Mouse (Mus musculus): Measurements from ENCODE around the gene Hoxa13. TPM values are rescaled to one million over a fixed set of nuclear protein-coding genes. Genes with fewer than 3 reads are reported as not detected.

Hoxa13 gene
- polyA plus RNA-seq, 1 experiment from 2014 or later: not detected

GRCm38 (mm10) chr6:52274576-52274975, 13.9 kb upstream of the Hoxa13 start:
- ATAC-seq (ENCODE audit: insufficient number of reproducible peaks, insufficient read depth, low FRiP score, low read depth): no peak
- H3K27me3 ChIP-seq (ENCODE audit: control insufficient read depth, insufficient read depth, low read length): peaks cover 73% of the 10 kb centered on the region
- H3K4me1 ChIP-seq (ENCODE audit: control insufficient read depth, insufficient read depth, low read length): no peaks in the 10 kb centered on the region
- H3K4me3 ChIP-seq (ENCODE audit: low read depth, low read length): no peak overlapping the region
- no peaks in the 10 kb centered on the region for H3K9me3 ChIP-seq (ENCODE audit: control insufficient read depth, low read depth, low read length)
- no peak overlapping the region for H3K27ac ChIP-seq (ENCODE audit: low read length)
- no peaks in the 10 kb centered on the region for H3K36me3 ChIP-seq (ENCODE audit: control insufficient read depth, insufficient read depth, low read length)
- 3% methylated on average over 11 of the region's 11 CpGs for WGBS
- no peak overlapping the region for H3K4me2 ChIP-seq (replicated peaks; ENCODE audit: low read depth, low read length)
- no peak overlapping the region for H3K9ac ChIP-seq (replicated peaks; ENCODE audit: low read depth, low read length)

- H3K27me3 ChIP-seq (ENCODE audit: control insufficient read depth, insufficient read depth, low read length): peaks cover 81% of the 10 kb centered on the region
- no peaks in the 10 kb centered on the region for H3K9me3 ChIP-seq (ENCODE audit: control insufficient read depth, low read depth, low read length)
- H3K36me3 ChIP-seq (ENCODE audit: control insufficient read depth, insufficient read depth, low read length): no peaks in the 10 kb centered on the region
- H3K4me3 ChIP-seq (ENCODE audit: low read depth, low read length): no peak overlapping the region
- no peak for ATAC-seq (ENCODE audit: insufficient number of reproducible peaks, insufficient read depth, low FRiP score, low read depth)
- H3K4me1 ChIP-seq (ENCODE audit: control insufficient read depth, insufficient read depth, low read length): no peaks in the 10 kb centered on the region
- no peak overlapping the region for H3K27ac ChIP-seq (ENCODE audit: low read length)
- no peak overlapping the region for H3K9ac ChIP-seq (replicated peaks; ENCODE audit: low read depth, low read length)
- WGBS: 2% methylated on average over 22 of the region's 22 CpGs
- no peak overlapping the region for H3K4me2 ChIP-seq (replicated peaks; ENCODE audit: low read depth, low read length)
Measured at GRCm38 (mm10) chr6:52273656-52274280, 13.1 kb upstream of the Hoxa13 start.

GRCm38 (mm10) chr6:52272766-52273655, 12.3 kb upstream of the Hoxa13 start:
- Histone ChIP-seq H3K36me3 (ENCODE audit: control insufficient read depth, insufficient read depth, low read length) (no peaks in the 10 kb centered on the region), H3K27me3 (ENCODE audit: control insufficient read depth, insufficient read depth, low read length) (peaks cover 86% of the 10 kb centered on the region), H3K4me1 (ENCODE audit: control insufficient read depth, insufficient read depth, low read length) (no peaks in the 10 kb centered on the region), H3K4me3 (ENCODE audit: low read depth, low read length) (no peak overlapping the region), H3K27ac (ENCODE audit: low read length) (no peak overlapping the region), H3K4me2 (replicated peaks; ENCODE audit: low read depth, low read length) (no peak overlapping the region), H3K9me3 (ENCODE audit: control insufficient read depth, low read depth, low read length) (no peaks in the 10 kb centered on the region), H3K9ac (replicated peaks; ENCODE audit: low read depth, low read length) (no peak overlapping the region)
- no peak for ATAC-seq (ENCODE audit: insufficient number of reproducible peaks, insufficient read depth, low FRiP score, low read depth)
- 11% methylated on average over 22 of the region's 22 CpGs for WGBS

- Histone ChIP-seq H3K4me3 (ENCODE audit: low read depth, low read length) (no peak overlapping the region), H3K27me3 (ENCODE audit: control insufficient read depth, insufficient read depth, low read length) (peaks cover 84% of the 10 kb centered on the region), H3K27ac (ENCODE audit: low read length) (no peak overlapping the region), H3K36me3 (ENCODE audit: control insufficient read depth, insufficient read depth, low read length) (no peaks in the 10 kb centered on the region), H3K9ac (replicated peaks; ENCODE audit: low read depth, low read length) (no peak overlapping the region), H3K4me1 (ENCODE audit: control insufficient read depth, insufficient read depth, low read length) (no peaks in the 10 kb centered on the region), H3K4me2 (replicated peaks; ENCODE audit: low read depth, low read length) (no peak overlapping the region), H3K9me3 (ENCODE audit: control insufficient read depth, low read depth, low read length) (no peaks in the 10 kb centered on the region)
- ATAC-seq (ENCODE audit: insufficient number of reproducible peaks, insufficient read depth, low FRiP score, low read depth): no peak
- 5% methylated on average over 23 of the region's 23 CpGs for WGBS
Measured at GRCm38 (mm10) chr6:52270494-52271480, 10.1 kb upstream of the Hoxa13 start.

- no peaks in the 10 kb centered on the region for H3K4me1 ChIP-seq (ENCODE audit: control insufficient read depth, insufficient read depth, low read length)
- 0% methylated on average over 3 of the region's 3 CpGs for WGBS
- H3K27me3 ChIP-seq (ENCODE audit: control insufficient read depth, insufficient read depth, low read length): peaks cover 89% of the 10 kb centered on the region
- H3K36me3 ChIP-seq (ENCODE audit: control insufficient read depth, insufficient read depth, low read length): no peaks in the 10 kb centered on the region
- H3K4me3 ChIP-seq (ENCODE audit: low read depth, low read length): no peak overlapping the region
- no peak overlapping the region for H3K27ac ChIP-seq (ENCODE audit: low read length)
- no peak overlapping the region for H3K4me2 ChIP-seq (replicated peaks; ENCODE audit: low read depth, low read length)
- no peaks in the 10 kb centered on the region for H3K9me3 ChIP-seq (ENCODE audit: control insufficient read depth, low read depth, low read length)
- H3K9ac ChIP-seq (replicated peaks; ENCODE audit: low read depth, low read length): no peak overlapping the region
- no peak for ATAC-seq (ENCODE audit: insufficient number of reproducible peaks, insufficient read depth, low FRiP score, low read depth)
Measured at GRCm38 (mm10) chr6:52268756-52269155, 8.1 kb upstream of the Hoxa13 start.

GRCm38 (mm10) chr6:52268341-52268740, 7.7 kb upstream of the Hoxa13 start:
- Histone ChIP-seq H3K9me3 (ENCODE audit: control insufficient read depth, low read depth, low read length) (no peaks in the 10 kb centered on the region), H3K9ac (replicated peaks; ENCODE audit: low read depth, low read length) (no peak overlapping the region), H3K27me3 (ENCODE audit: control insufficient read depth, insufficient read depth, low read length) (peaks cover 89% of the 10 kb centered on the region), H3K4me2 (replicated peaks; ENCODE audit: low read depth, low read length) (no peak overlapping the region), H3K4me1 (ENCODE audit: control insufficient read depth, insufficient read depth, low read length) (no peaks in the 10 kb centered on the region), H3K36me3 (ENCODE audit: control insufficient read depth, insufficient read depth, low read length) (no peaks in the 10 kb centered on the region), H3K4me3 (ENCODE audit: low read depth, low read length) (no peak overlapping the region), H3K27ac (ENCODE audit: low read length) (no peak overlapping the region)
- no peak for ATAC-seq (ENCODE audit: insufficient number of reproducible peaks, insufficient read depth, low FRiP score, low read depth)
- 2% methylated on average over 7 of the region's 7 CpGs for WGBS

GRCm38 (mm10) chr6:52267691-52268090, 7.0 kb upstream of the Hoxa13 start:
- Histone ChIP-seq H3K27ac (ENCODE audit: low read length) (no peak overlapping the region), H3K4me3 (ENCODE audit: low read depth, low read length) (no peak overlapping the region), H3K9me3 (ENCODE audit: control insufficient read depth, low read depth, low read length) (no peaks in the 10 kb centered on the region), H3K27me3 (ENCODE audit: control insufficient read depth, insufficient read depth, low read length) (peaks cover 88% of the 10 kb centered on the region), H3K9ac (replicated peaks; ENCODE audit: low read depth, low read length) (no peak overlapping the region), H3K4me1 (ENCODE audit: control insufficient read depth, insufficient read depth, low read length) (no peaks in the 10 kb centered on the region), H3K36me3 (ENCODE audit: control insufficient read depth, insufficient read depth, low read length) (no peaks in the 10 kb centered on the region), H3K4me2 (replicated peaks; ENCODE audit: low read depth, low read length) (no peak overlapping the region)
- no peak for ATAC-seq (ENCODE audit: insufficient number of reproducible peaks, insufficient read depth, low FRiP score, low read depth)
- WGBS: 6% methylated on average over 3 of the region's 3 CpGs

- Histone ChIP-seq H3K27ac (ENCODE audit: low read length) (no peak overlapping the region), H3K4me3 (ENCODE audit: low read depth, low read length) (no peak overlapping the region), H3K9ac (replicated peaks; ENCODE audit: low read depth, low read length) (no peak overlapping the region), H3K4me1 (ENCODE audit: control insufficient read depth, insufficient read depth, low read length) (no peaks in the 10 kb centered on the region), H3K36me3 (ENCODE audit: control insufficient read depth, insufficient read depth, low read length) (no peaks in the 10 kb centered on the region), H3K9me3 (ENCODE audit: control insufficient read depth, low read depth, low read length) (no peaks in the 10 kb centered on the region), H3K4me2 (replicated peaks; ENCODE audit: low read depth, low read length) (no peak overlapping the region), H3K27me3 (ENCODE audit: control insufficient read depth, insufficient read depth, low read length) (peaks cover 86% of the 10 kb centered on the region)
- WGBS: 17% methylated on average over 5 of the region's 5 CpGs
- no peak for ATAC-seq (ENCODE audit: insufficient number of reproducible peaks, insufficient read depth, low FRiP score, low read depth)
Measured at GRCm38 (mm10) chr6:52267221-52267620, 6.5 kb upstream of the Hoxa13 start.
